Mouse (Mus musculus) right cerebral cortex, postnatal 25 days (tissue): Measurements from ENCODE around the gene Laptm4a.

Experiments used
- DNase-seq: peaks from one replicate; pipeline ENCODE4 v3.0.0; 2022

Gene Laptm4a

DNA sequence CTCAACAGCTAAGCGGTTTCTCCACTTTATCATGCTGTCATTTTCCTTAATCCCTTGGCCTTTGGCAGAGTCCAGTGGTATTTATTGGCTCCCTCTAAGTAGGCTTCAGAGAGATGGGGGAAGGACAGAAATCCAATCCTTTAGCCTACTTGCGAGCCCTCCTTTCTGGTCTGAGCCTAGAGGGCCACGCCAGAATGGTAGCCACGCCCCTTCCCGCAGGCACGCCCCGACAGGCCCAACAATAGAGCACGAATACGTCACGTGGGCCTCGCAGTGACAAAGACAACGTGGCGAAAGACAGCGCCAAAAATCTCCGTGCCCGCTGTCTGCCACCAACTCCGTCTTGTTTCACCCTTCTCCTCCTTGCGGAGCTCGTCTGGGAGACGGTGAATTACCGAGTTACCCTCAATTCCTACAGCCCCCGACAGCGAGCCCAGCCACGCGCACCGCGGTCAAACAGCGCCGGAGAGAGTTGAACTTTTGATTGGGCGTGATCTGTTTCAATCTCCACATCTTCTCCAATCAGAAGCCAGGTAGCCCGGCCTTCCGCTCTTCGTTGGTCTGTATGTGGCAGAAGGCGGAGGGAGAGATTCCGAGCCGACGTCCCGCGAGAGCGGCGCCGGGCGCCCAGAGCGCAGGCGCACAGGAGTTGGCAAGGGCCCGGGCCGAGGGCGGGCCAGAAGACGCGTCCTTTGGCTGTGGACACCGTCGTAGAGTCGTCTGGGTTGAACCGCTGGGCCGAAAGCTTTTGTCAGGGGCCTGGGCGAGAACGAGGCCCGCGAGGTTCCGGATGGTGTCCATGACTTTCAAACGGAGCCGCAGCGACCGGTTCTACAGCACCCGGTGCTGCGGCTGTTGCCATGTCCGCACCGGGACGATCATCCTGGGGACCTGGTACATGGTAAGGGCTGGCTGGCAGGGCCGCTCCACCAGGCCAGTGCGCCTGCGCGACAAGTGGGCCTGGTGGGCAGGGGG, at the start of gene Laptm4a:
Gene Laptm4a (plus strand): TSS at position 271 of the 975 bp plus-strand sequence.
- DNase-seq: peak; percentile 98

DNA sequence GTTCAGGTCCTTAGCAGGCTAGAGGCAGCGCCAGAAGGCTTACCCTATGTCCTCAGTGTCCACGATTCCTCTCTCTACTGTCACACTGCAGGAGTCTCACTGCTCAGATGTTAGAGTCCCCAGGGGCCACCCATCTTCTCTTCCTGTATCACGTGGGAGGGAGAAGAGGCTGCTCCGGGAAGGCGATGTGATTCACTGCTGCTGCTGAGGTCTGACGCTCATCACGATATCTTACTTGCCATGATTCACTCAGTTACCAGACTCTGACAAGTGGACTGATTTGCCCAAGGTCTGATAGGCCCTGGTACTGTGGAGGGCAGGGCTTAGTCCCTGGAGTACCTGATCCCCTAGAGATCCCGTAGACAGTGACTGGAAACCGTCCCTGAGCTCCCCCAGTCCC, 45.9 kb upstream of the Laptm4a start:
- no peak for DNase-seq

GRCm38 (mm10) chr12:8876865-8877264, 44.6 kb upstream of the Laptm4a start:
- no peak for DNase-seq

DNA sequence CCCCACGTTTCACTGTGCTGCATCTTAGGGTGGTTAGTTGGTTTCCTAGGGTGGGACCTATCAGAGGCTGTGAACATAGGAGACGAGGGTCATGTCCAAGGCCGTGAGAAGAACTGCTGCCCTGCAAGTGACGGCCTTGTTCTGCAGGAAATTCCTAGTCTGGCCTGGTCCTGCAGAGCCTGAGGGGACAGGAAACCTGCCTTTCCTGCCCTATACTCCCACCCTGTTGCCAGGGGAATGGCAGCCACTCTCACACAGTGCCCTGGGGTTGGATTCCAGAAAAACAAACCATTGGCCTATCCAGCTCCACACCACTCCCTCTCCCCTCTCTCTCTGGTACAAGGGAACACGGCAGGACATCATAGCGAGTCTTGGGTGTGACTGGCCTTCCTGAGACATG, 44.1 kb upstream of the Laptm4a start:
- no peak for DNase-seq

GRCm38 (mm10) chr12:8878752-8879151, 42.7 kb upstream of the Laptm4a start:
- no peak for DNase-seq

DNA sequence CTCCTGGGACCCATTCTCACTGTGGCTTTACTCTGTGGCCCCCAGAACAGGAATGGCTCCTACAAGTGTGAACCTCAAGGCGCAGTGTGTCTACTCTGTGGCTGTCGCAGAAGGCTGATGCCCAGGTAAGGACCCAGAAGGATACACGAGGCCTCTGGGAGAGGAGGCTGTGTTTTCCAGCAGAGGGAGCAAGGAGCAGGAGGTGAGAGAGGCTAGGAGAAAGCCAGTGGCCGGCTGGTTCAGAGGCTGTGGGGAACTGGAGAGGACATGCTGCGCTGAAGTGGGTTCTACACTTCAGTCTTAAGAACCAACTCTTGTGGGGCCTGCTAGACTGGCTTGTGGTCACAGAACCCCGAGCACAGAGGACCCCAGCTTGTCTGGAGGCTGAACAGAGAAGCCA, 42.1 kb upstream of the Laptm4a start:
- DNase-seq: no peak

DNA sequence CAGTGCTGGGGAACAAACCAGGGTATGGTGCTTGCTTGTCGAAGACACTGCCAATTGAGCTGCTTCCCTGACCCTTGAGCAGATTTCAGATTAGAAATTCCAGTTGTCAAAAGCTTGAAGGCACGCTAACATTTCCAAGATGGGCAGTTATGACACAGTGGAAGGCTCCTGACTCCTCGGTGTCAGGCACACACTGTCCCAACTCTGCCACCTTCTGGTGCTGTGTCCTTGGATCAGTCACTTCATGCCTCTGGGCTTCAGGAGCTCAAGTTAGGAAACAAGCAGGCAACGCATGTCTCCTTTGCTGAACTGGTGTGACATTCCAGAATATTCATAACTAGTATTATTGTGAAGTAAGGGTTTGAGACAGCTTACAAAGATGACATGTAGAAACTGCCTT, 39.7 kb upstream of the Laptm4a start:
- no peak for DNase-seq

- no peak for DNase-seq
Observed at GRCm38 (mm10) chr12:8882376-8882775, 39.1 kb upstream of the Laptm4a start.

DNA sequence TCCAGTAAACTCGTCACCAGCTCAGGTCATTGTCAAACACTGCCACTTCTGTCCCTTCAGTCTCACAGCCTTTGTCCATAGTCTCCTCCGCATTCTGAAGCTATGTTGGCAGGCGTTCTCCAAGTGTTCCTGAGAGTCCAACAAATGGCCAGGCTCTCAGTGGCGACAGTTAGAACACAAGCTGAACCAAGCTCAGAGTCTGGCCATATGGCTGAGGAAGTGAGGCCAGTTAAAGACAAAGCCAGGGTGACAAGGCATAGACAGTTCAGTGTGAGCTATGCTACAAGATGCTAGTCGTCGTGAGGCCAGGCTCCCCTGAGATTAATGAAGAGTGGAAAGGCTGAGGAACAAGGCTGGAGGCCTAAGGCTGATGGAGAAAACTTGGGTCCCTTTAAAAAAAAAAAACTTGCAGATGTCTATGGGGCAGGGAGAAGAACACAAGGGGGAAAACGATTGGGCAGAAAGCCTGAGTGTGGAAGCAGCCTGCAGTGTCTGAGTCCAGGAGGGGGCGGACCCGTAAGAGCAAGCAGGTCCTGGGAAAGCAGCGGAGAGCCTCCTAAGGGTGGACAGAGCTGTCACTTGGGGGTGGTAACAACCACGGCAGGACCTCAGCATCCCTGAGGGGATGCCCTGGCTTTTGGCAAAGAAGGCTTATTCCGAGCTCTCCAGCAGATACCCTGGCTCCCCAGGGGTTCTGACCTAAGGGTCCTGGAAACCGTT, 36.9 kb upstream of the Laptm4a start:
- no peak for DNase-seq

GRCm38 (mm10) chr12:8885146-8885543, 36.3 kb upstream of the Laptm4a start:
- no peak for DNase-seq

GRCm38 (mm10) chr12:8885950-8886349, 35.5 kb upstream of the Laptm4a start:
- DNase-seq: no peak

- no peak for DNase-seq
Observed at GRCm38 (mm10) chr12:8888445-8888844, 33.0 kb upstream of the Laptm4a start.

GRCm38 (mm10) chr12:8889117-8889665, 32.3 kb upstream of the Laptm4a start:
- peak; percentile 60 for DNase-seq

- DNase-seq: no peak
Observed at GRCm38 (mm10) chr12:8892876-8893532, 28.5 kb upstream of the Laptm4a start.

GRCm38 (mm10) chr12:8897140-8897539, 24.3 kb upstream of the Laptm4a start:
- no peak for DNase-seq

DNA sequence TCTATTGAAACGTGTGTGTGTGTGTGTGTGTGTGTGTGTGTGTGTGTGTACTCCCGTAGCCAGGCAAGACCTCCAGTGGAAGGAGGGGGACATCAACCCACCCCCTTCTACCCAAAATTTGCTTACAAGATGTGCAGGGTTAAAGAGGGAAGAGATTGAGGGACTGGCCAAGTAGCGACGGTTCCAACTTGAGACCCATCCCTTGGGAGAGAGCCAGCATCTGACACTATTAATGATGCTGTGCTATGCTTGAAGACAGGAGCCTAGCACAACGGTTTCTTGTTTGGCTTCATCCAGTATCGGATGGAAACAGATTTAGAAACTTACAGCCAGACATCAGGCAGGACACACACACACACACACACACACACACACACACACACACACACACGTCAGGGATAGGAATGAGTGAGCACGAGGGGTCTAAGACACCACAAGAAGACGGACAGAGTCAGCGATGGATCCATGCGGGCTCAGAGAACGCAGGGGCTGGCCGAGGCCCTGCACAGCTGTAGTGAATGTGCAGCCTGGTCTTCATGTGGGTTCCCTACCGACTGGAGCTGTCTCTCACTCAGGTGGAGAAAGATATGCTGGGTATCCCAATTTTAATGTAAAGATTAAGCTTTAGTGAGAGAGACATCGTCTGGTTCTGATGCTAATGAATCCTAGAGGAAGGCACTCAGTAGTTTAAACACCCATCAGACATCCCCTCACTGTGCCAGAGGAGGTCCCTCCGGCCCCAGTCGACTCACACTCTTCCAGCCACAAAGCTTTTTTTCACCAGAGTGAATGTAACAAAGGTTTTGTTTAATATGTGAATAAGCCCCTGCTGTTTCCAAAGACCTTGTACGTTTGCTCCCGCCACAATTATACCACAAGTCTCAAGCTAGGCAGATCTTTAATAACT, 22.3 kb upstream of the Laptm4a start:
- no peak for DNase-seq

DNA sequence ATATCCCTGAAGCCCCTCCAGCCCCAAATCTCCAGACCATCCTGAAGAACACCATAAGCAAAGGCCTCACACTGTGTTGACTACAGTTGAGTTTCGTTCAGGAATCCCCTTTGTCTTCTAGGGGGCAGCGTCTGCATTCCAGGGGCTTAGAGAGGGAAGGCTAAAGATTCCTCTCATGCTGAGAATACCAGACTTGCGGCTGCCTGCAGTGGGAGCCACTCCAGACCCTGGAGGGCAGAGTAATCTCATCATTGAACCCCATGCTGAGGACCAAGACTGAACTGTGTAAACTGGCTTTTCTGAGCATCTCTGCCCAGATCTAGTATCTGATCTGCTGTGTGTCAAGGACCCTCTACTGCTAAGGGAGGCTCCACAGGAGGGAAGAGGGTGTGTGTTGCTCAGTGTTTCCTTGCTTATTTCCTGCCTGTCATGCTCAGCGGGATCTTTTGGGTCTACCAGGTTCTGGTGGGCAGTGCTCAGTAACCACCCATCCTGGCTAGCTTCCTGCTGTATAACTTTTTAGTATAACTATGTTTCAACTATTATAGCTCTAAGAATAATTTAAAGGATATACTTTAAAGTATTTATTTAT, 21.3 kb upstream of the Laptm4a start:
- DNase-seq: no peak

DNA sequence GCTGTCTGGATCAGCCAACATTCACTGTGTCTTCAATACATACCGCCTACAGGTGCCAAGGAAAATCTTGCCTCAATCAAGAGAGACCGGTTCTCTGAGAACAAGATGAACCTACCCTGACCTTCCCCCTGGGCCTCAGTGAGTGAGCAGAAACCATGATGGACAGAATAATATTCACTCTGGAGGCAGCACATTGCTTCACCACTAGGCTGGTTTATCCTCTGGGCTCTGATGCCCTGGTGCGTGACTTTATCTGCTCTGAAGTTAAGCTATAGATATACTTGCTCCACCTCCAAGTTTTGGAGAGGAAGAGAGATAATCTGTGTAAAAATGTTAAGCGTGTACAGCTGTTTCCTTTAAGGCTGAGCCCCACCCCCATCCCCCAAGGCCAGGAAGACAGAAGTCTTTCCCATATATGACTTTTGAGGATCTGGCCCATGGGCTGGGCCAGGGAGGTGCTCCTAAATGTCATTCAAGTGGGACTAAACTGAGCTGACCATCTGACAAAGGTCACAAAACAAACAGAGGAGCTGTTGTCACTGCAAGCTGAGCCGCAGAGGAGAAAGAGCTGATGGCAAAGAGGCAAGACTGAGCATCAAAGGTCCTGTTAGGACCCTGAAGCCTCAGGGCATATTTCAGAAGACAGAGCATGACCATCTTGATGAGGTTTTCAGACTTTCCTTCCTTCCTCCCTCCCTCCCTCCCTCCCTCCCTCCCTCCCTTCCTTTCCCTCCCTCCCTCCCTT, 20.4 kb upstream of the Laptm4a start:
- no peak for DNase-seq

DNA sequence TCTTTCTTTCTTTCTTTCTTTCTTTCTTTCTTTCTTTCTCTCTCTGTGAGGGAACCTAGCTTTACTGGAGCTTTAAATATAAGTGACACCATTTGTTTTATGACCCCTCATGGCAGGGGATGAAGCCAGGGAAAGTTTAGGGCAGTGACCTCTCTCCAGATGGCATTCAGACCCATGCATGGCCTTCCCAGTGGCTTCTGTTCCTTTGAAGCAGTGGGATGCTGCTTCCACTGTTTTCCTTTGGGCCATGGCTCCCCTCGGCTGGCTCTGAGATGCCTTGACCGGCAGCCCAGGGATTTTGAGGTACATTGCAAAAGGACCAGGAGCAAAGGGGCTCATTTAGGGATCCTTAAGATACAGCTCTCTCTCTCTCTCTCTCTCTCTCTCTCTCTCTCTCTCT, 19.5 kb upstream of the Laptm4a start:
- DNase-seq: no peak

- DNase-seq: no peak
Observed at GRCm38 (mm10) chr12:8902479-8902878, 19.0 kb upstream of the Laptm4a start.
